Mouse (Mus musculus): ENCODE measurements around the gene Zc3h12a.

DNA sequence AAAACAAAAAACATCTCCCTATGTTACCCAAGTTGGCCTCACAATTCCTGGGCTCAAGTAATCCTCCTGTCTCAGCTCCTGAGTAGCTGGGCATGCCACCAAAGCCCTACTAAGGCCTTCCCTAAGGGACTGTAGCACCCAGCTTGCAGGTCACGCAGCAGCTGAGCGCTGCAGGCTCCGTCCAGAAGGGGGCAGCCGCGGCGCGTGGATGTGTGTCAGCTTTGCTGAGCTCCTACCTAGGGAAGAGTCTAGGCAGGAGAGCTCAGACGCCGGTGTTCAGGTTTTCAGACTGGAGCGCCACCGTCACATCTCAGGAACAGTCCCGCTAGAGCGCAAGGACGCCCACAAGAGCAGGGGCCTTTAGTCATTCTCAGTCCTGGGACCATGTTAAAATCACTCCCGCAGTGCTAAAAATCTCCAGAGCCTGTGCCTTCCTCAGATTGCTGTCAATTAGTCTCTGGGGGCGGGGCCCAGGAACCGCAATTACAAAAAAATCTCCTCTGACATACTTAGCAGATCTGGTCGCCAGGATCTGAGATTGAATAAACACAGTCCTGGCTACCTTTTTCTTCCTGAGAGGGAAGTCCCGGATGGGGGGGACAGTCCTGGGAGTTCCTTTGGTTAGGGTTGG, 32.8 kb upstream of the Zc3h12a start:
- TF ChIP-seq CTCF (IDR thresholded peaks at IDR 0.05; ENCODE audit: borderline replicate concordance, control insufficient read depth, extremely low read depth, insufficient read depth, low read length, poor library complexity) (peak; percentile 95), POLR2A (IDR thresholded peaks at IDR 0.05; ENCODE audit: control insufficient read depth, extremely low read depth, insufficient read depth, low read length, poor library complexity) (no peak)
